Mouse (Mus musculus): Measurements from ENCODE around the gene Aqp8.

GRCm38 (mm10) chr7:123507946-123508345 lies 45.9 kb downstream of the Aqp8 start:
- no peak for TF ChIP-seq CTCF (IDR thresholded peaks at IDR 0.05; ENCODE audit: low read depth)
- TF ChIP-seq EP300 (IDR thresholded peaks at IDR 0.05; ENCODE audit: low read depth): no peak

Measured in liver, postnatal 0 days (tissue).